Mouse (Mus musculus) testis, adult 2 months (tissue): ENCODE data around the gene Epor.

Experiments used
- CTCF ChIP-seq: fragments of 200-500 bp; IDR thresholded peaks from 2 replicates; pipeline ENCODE4 v1.5.1; 2012; ENCODE audit warnings: low read depth, mild to moderate bottlenecking, inconsistent platforms, low read length, moderate library complexity; ENCODE audit not compliant: control insufficient read depth, insufficient read depth, insufficient replicate concordance
- POLR2A ChIP-seq: fragments of 200-500 bp; IDR thresholded peaks from 2 replicates; pipeline ENCODE4 v1.6.1; 2012; ENCODE audit warnings: low read depth, mild to moderate bottlenecking, inconsistent platforms, low read length, moderate library complexity; ENCODE audit not compliant: control insufficient read depth

DNA sequence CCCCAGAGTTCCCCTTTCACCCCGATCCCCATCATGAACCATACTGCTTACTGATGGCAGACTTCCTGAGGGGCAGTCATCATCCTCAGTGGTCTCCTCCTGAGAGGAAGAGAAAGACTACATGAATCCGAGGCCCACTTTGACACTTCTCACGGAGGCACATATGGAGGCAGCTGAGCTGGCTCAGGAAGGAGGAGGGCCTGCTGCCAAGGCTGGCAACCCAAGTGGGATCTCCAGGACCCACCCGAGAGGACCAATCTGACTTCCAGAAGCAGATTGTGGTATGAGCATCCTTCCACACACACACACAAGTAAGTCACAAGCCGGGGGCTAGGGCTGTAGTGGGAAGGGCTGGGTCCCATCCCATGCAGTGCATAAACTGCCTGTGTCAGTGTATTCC, 14.0 kb upstream of the Epor start:
- TF ChIP-seq POLR2A (no peak), CTCF (no peak)
